Mouse (Mus musculus) kidney, postnatal 36 days (tissue): ENCODE results near the gene Pgap3.
A peak's percentile ranks its signal among the peaks of the same experiment; 100 is the strongest.

Experiments
- DNase-seq, 2 experiments: peaks; one replicate each; pipeline ENCODE4 v3.0.0; 2021 to 2022; ENCODE audit warnings: mixed read lengths in 2 of 2

Pgap3 gene

DNA sequence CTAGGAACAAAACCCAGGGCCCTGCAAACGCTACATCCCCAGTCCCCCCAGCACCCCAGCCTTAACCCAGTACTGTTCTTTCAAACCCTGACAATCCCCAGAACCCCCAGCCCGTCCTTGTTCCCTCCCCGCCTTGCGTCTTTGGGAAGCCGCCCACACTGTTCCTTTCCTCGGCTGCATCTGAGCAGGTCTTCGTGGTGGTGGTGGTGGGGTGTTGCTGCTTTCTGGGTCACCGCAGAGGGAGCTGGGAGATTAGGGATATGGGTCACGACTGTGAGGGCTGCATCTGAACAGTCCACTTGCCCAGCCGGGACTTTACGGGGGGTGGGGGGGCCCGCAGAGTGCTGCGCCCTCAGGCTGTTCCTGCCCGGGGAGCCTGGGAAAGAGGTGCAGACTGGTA lies 45.8 kb downstream of the Pgap3 start:
- no peak for DNase-seq

DNA sequence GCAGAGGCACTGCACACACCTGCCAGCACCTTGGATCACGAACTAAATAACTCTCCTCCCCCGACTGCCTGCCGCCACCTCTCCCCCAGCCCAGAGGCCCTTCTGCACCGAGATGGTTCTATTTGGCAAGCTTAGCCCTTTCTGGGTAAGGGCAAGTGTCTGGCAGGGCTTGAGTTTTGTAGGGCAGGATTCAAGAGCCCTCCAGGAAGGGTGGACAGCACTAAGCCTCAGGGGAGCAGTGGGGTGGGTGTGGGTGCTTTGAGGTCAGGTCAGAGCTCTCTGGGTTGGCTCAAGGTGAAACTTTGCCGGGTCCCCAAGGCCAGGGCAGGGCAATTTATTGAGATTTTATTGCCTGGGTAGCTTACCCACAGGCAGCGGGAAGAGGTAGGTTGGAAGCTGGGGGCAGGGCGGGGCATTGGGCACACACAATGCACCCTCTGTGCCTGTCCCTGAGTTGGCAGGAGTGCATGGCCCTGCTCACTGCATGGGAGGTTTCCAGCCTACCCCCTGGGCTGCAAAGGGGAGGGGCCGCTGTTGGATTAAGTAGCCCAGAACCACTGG lies 46.6 kb downstream of the Pgap3 start:
- peak; percentile 59 to 75 for DNase-seq

DNA sequence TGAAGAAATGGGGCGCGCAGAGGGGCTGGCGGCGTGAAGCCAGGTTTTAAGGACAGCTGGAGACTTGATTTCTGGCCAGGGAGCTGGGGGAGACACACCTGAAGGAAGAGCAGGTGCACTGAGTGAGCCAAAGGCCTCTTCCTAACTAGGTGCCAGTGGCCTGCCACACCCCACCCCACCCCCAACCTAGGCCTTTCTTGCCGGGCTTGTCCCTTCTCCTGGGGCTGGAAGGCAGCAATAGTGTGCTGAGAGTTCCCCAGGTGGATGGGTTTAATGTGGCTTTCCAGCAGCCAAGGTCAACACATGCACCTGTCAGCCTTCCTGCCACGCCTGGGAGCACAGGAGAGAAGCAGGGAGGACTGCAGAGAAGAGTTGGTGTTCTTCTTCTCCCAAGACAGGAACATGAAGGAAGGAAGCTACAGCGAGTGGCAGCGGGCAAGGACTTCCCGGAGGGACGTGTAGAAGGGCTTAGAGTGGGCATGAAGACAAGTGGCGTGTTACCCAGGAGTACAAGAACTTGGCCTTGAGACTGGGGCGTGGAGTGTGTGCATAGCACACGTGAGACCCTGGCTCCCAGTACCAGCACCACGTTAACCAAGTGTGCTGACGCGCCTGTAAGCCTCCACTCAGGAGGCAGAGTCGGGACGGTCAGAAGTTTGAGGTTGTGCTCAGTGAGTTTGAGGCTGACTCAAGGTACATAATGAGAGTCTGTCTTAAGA lies 47.9 kb downstream of the Pgap3 start:
- DNase-seq: no peak

DNA sequence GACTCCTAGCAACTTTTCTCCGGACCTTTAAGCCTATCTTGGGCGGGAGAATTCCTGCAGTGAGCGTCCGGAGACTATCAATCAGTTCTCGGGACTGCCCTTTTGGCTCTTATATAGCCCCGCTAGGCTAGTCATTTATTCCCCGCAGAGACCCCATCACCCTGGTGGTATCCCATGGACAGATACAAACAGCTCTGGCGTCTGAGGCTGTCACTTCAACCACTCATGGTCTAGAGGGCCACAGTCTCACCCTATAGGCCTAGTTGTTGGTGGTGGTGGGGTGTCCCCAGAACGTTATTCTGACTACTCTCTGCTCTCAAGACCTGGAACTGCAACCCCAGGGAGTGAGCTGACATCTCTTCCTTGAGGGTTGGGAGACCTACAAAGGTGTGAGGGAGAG lies 51.0 kb downstream of the Pgap3 start:
- DNase-seq: no peak

DNA sequence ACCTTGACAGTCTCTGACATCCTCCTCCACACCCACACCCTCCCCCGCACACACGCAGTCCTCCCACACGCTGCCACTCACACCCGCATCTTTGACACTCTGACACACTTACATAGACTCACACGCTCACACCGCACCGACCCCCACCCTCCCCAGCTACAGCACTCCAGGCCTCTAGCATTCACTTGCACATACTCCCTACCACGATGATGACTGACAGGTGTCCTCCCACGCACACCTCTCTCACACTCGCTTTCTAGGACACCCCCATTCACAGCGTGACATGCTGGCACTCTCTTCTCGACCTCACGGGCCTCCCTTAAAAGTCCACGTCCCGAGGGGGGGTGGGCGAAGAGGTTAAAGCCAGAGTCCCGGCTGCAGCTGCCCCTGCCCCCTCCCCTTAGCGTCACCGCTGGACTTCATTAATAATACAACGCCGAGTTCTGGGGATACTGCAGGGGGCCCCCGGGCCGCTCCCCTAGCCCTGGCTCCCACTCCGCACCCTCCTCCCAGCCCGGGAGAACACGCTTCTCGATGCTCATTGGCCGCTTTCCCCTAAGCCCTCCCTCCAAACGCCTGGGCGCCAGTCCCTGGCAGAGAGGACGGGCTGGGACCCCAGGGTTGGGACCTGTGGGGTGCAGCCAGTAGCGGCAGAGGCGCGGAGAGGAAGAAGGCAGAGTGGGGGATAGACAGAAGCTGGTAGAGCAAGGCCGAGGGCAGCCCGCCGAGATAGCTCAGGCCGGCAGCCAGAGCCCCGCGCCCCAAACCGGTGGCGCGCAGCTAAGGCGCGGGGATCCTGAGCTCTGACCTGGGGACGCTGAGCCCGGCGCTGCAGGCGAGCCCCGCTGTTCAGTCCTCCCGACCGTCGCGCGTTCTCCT lies 52.0 kb downstream of the Pgap3 start, which contains the start of gene Ppp1r1b:
Ppp1r1b (plus strand) TSS at position 322 of the 879 bp plus-strand sequence.
- DNase-seq: peak; percentile 61 to 72

DNA sequence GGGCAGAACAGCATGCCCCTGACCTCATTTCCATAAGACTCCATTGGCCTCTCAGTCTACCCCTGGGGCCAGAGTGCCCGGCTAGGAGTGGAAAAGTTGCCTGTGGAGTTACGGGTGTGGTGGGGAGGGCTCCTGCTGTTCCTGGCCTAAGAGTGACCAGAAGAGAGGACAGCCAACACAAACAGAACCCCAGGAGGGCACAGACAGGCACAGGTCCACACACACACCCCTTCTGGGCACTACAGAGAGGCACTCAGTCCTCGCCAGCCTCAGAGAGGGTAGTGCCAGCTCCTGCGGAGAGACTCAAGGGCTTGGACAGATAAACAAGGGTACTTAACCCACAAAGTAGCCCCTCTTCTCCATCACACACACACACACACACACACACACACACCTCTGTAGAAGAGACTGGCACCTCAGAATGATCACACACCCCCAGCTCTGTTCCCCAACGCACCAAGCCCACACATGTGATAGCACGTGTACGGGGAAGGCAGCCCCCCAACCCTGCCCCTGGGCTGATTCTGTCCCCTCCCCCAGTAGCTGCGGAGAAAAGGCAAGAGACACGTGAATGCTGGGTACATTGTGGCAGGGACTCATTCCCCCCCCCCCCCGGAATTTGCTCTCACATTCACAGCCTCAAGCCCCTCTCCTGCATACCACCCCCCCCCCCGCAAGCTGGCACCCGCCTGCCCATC lies 52.8 kb downstream of the Pgap3 start:
- peak; percentile 50 to 64 for DNase-seq

DNA sequence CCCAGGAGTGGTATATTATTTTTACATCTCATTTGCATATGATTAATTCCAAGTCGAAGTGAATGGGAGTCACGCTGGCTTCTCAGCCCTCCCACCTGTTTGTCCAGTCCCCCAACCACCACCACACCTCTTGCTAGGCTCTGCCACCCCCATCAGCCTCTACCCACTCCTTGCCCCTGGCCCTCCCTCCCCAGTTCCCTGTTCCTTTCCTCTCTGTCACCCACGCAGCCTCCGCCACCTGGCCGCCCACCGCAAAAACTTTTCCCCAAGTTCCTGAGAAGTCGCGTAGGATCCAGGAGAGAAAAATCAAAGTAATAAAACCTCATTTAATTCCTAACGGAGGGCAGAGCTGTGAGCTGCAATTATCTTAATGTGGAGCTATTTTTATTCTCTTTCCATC lies 54.1 kb downstream of the Pgap3 start:
- DNase-seq: peak in 1 of 2 experiments; percentile 26

DNA sequence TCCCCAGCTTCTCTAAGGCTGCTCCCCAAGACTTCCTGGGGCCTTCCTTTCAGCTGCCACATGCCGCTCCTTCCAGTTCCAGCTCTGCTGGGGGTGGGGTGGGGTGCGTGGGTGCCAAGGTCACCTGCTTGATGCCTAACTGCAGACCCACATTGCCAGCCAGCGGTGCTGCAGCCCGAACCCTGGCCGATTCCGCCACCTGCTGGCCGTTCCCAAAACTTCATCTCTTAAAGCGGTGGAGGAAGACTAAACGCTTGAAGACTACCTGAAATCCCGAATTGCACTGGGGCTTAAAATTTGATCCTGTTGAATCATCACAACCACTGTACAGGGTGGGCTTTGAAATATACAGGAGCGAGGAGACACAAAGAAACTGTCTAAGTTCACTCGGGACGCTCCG lies 55.0 kb downstream of the Pgap3 start:
- DNase-seq: peak; percentile 84 to 93

DNA sequence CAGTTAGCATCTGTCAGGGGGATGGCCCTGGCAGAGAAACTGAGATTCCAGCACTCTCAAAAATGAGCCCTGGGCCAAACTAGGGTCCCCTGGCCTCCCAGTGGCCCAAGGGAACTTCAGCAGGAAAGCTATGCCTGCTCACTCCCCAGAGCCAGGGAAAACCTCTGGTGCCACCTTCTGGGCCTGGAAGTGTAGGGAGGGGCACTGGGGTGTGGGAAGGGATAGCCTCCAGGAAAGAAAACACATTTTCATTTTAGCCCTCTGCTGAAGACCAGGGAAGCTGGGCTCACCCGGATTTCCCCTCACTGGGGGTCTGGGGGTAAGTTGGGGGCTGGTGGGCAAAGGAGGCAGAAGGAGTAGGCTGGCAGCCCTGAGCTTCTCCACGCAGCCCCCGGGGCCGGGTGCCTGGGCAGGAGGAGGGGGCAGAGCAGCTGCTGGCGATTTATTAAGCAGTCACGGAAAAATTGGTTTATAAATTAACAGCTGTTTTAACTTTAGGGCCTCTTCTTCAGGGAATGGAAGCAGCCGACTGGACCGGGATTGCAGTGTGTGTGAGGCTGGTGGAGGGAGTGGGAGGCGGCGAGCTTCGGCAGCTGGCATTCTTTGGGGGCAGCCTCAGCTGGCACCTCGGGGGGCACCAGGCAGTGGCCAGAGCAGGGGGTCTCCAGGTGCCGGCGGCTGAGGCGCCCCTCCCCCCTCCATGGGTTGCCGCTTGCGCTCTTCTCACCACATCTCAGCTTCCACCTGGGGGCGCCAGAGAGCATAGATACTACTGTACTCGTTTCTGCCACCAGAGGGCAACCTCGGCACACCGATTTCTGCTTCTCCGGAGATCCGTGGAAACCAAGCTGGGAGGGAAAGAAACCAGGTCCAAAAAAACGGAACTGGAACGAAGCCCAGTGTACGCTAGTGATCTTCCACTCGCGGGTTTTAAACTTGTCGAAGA lies 58.0 kb downstream of the Pgap3 start:
- DNase-seq: peak; percentile 90 to 97

DNA sequence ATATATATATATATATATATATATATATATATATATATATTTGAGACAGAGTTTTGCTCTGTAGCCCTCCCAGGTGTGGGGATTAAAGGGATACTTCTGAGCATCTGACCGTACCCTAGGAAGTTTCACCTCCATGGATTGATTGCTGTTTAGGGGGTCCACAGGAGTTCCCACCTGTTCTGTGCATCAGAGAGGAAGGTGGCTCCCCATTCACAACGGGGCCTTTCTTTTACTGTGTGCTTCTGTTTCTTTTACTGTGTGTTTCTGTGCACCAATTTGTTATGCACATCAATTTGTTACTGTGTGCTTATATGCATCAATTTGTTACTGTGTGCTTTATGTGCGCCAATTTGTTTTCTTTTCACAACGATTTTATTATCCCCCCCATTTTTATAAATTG lies 59.1 kb downstream of the Pgap3 start:
- DNase-seq: no peak

DNA sequence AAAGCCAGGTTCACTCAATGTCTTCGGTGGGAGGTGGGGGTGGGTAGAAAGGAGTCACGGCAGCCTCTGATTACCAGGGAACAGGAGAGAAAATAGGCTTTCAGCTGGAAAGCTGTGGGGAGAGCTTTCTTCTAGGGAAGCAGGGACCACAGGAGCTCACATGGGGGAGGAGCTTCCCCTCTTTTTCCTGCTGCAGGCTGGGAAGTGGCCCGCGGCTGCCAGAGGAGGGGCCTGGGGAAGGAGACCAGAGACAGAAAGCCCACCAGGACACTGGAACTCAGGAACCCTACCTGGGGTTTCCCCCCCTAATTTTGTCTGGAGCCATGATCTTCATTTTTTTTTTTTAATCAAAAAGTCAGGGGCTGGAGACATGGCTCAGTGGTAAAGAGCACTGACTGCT lies 59.7 kb downstream of the Pgap3 start:
- DNase-seq: no peak

DNA sequence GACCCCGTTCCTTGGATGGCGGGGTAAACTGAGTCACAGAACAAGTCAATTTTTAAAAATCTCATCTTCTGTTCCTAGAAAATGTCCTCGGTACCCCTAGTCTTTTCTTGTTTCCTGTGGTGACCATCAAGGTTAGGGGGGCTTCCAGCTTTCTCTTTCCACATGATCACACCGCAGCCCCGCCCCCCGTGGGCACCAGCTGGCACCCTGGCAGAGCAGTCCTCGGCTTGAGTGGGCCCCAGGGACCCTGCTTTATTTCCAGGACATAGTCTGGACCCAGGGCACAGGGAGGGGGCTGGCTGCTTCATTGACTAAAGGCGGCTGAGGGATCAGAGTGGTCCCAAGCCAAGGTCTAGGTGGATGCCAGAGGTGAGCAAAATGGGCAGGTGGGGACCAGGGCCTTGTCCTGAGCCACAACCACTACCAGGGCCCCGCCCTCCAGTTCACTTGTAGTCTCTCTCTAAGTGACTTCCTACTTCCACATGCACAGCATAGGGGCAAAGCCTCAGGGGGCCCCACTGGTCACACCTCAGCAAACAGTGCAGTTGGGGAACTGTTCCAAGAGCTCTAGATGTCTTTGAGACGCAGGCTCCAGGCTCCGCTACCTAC lies 60.5 kb downstream of the Pgap3 start:
- no peak for DNase-seq

DNA sequence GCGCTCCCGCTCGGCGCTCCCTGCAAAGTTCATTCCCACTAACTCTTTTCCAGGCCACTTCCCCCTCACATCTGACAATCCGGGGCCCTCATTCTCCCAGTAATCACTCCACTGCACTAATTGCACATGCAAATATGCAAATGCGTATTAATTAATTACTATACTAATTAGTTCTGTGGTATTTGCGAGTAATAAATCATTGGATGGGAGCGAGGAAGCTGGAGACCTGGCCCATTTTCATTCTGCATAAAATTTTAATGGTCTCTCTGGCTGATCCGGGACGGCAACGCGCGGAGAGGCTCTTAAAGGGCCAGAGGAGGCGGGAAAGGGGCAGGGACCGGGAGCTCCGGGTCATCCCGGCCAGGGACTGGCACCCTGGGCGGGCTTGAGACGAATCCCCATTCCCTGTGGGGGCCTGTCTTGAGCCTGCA lies 61.2 kb downstream of the Pgap3 start:
- peak; percentile 39 to 54 for DNase-seq
